Mouse (Mus musculus) left cerebral cortex, postnatal 10 days (tissue): ENCODE data around the gene Atg5. TPM values are rescaled to one million over a fixed set of nuclear protein-coding genes. Genes with fewer than 3 reads are reported as not detected.

Source experiments
- microRNA-seq: library from miRNA; unstranded; fragments of <30 nt; microRNA quantifications from one replicate; pipeline ENCODE4 v1.2.0, GENCODE M21; 2022
- total RNA-seq, 2 experiments: library from RNA; stranded (reverse); gene quantifications; 2 replicates each; pipeline ENCODE4 v1.2.3; 2021

The Atg5 gene
- total RNA-seq, 2 experiments from 2014 or later: 20.8 to 22.9 TPM

Small RNAs within 50 kb of the gene (microRNA-seq; reads per million reads assigned to microRNA genes)
- gene Mir1929: not detected

Other genes with a start within 250 kb of the Atg5 start
- gene Crybg1, start 119.5 kb upstream of the Atg5 start, total RNA-seq: under 1 TPM; 0.55 to 0.64 TPM